Mouse (Mus musculus) MEL-GATA-1-ER (cell line): Measurements from ENCODE around the gene Lrg1.

Experiments
- DNase-seq: peaks from one replicate; pipeline ENCODE4 v3.0.0-alpha.2; 2012; ENCODE audit warnings: low read depth; ENCODE audit errors: extremely low read depth

Lrg1 gene

DNA sequence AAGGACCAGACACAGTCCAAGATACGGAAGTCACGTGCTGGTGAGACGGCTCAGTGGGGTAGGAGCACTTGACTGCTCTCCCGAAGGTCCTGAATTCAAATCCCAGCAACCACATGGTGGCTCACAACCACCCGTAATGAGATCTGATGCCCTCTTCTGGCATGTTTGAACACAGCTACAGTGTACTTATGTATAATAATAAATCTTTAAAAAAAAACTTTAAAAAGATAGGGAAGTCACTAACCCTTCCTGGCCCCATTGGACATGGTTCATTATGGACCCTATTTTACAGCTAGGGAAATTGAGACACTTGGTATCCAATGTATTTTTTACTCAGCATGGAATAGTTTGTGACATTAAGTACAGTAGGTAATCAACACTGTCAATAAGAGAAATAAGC is 44.3 kb downstream of the Lrg1 start:
- DNase-seq: no peak

DNA sequence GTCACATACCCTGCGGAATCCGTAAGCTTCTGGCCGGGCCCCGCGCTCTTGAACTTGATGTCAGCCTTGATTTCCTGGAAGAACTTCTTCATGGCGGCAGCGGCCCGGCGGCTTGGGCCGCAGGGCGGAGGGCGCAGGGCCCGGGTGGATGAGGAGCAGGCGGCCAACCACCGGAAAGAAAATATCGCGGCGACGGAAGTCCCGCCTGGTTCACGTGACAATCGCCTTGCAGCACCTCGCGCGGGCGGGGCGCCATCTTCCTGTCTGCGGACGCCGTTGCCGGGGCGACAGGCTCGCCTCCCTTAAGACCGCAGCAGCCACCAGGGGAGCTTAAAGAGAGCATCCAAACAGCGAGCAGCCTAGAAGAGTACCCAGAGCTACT is 47.0 kb downstream of the Lrg1 start, which contains the start of gene Ubxn6:
Ubxn6 (minus strand) TSS at position 202 of the 382 bp plus-strand sequence.
- peak; percentile 85 for DNase-seq

DNA sequence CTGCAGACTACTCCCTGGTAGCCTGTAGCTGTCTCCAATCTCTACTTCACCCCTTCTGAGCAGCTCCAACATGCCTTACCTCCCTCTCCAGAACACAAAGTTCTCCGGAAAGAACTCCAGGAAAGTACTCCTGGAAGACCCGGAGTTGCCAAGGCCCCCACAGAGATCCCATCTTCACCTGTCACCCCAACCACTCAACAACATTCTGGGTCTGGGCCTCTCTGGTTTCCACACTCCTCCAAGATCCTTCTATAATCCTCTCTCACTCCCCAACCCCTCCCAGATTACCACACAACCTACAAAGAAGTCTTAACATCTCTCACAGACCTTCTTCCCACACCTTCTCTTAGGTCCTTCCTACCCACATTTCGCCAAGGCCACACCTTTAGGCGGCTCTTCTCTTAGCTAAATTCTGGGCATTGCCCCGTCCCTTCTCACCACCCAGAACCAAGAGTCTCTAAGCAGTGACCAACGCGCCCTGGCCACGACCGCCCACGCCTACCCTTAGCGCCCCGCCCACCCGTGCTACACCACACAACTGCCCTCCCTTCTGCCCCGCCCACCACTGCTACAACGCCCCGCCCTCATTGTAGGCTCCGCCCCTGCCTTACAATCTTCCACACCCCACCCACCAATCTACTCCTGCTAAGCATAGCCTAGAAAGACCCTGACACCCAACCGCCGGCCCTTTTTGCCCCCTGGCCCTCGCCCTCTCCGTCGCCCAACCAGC is 47.5 kb downstream of the Lrg1 start:
- peak; percentile 56 for DNase-seq

GRCm38 (mm10) chr17:56072243-56072642 is 49.6 kb downstream of the Lrg1 start:
- no peak for DNase-seq

DNA sequence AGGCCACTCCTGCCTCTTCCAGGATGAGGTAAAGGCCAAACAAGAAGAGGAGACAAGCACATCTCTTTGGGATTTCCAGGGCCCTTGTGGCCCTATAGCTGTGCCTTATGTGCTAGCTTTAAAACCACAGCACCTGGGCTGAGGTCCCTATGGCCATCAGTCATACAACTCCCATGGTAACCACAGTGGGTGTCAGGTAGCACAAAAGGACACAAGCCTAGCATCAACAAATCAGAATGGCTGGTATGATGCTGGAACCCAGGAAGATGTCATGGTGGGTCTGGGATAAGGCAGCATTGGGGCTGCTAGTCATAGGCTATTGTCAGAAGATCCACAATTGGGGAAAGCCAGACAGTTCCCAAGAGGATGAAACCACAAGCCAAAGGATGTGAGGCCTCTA is 50.7 kb downstream of the Lrg1 start:
- DNase-seq: no peak
